Mouse (Mus musculus) brain, embryonic 14.5 days (tissue): Measurements from ENCODE around the gene Insrr.

ENCODE experiments used
- CTCF ChIP-seq: fragments of 200-500 bp; IDR thresholded peaks from 2 replicates; pipeline ENCODE4 v1.5.1; 2012; ENCODE audit warnings: inconsistent platforms, mild to moderate bottlenecking, moderate library complexity, borderline replicate concordance; ENCODE audit not compliant: insufficient read depth, insufficient read length; ENCODE audit errors: extremely low read depth
- POLR2A ChIP-seq: fragments of 200-500 bp; IDR thresholded peaks from 2 replicates; pipeline ENCODE4 v1.6.1; 2012; ENCODE audit warnings: mild to moderate bottlenecking, inconsistent platforms, borderline replicate concordance; ENCODE audit not compliant: poor library complexity, insufficient read depth, insufficient read length, severe bottlenecking; ENCODE audit errors: extremely low read depth

DNA sequence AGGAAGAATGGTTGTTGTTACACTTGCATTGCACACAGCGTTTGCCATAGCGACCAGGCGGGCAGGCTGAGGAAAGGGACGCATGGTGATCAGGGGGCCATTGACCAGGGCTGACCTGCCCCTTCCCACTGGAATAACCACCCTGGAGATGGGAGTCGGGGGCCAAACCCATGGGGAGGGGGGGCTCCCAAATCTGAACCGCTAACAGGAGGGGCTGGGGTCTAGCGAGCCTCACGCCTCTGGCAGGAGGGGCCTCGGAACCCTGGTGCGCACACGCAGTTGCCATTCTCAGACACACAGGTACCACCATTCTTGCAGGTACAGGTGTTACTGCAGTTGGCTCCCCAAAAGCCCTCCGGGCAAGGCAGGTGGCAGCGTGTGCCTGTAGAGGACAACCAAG lies 42.9 kb upstream of the Insrr start:
- TF ChIP-seq CTCF = no peak
- no peak for TF ChIP-seq POLR2A
